Mouse (Mus musculus) midbrain, embryonic 14.5 days (tissue): ENCODE data around the gene Cyb5b. TPM values are rescaled to one million over a fixed set of nuclear protein-coding genes. Genes with fewer than 3 reads are reported as not detected.
"Not testable (repeated sequence)": the region's sequence is repeated elsewhere in the genome, so short reads cannot be mapped to it uniquely, and the experiment has no call there.

Experiments used
- ATAC-seq: fragments of 200-750 bp; cut with Nextera tagmentation; 2 replicates; pipeline ENCODE4 v1.8.0; 2017; ENCODE audit warnings: moderate number of reproducible peaks, moderate library complexity; ENCODE audit not compliant: low FRiP score, low TSS enrichment
- DNase-seq: peaks from one replicate; pipeline ENCODE4 v3.0.0-alpha.2; 2015
- H3K27ac ChIP-seq: fragments of 300-500 bp; sonication (generic); replicated peaks from 2 replicates; pipeline ENCODE4 v1.5.1; 2014; ENCODE audit warnings: mild to moderate bottlenecking, low read depth, low read length, moderate library complexity
- H3K27me3 ChIP-seq: fragments of 300-500 bp; sonication (generic); 2 replicates; pipeline ENCODE4 v1.6.1; 2014; ENCODE audit warnings: low read length, control low read depth, mixed read lengths; ENCODE audit not compliant: control insufficient read depth, insufficient read depth
- H3K36me3 ChIP-seq: fragments of 300-500 bp; sonication (generic); 2 replicates; pipeline ENCODE4 v1.6.1; 2014; ENCODE audit warnings: low read length, control low read depth; ENCODE audit not compliant: control insufficient read depth, insufficient read depth
- H3K4me1 ChIP-seq: fragments of 300-500 bp; sonication (generic); 2 replicates; pipeline ENCODE4 v1.6.1; 2014; ENCODE audit warnings: mild to moderate bottlenecking, antibody characterized with exemption, low read length, control low read depth; ENCODE audit not compliant: control insufficient read depth, insufficient read depth
- H3K4me2 ChIP-seq: fragments of 300-500 bp; sonication (generic); 2 replicates; pipeline ENCODE4 v1.6.1; 2014; ENCODE audit warnings: mild to moderate bottlenecking, low read length, moderate library complexity
- H3K4me3 ChIP-seq: fragments of 300-500 bp; sonication (generic); replicated peaks from 2 replicates; pipeline ENCODE4 v1.5.1; 2014; ENCODE audit warnings: low read depth, low read length
- H3K9ac ChIP-seq: fragments of 300-500 bp; sonication (generic); replicated peaks from 2 replicates; pipeline ENCODE4 v1.6.1; 2014; ENCODE audit warnings: mild to moderate bottlenecking, low read length, moderate library complexity
- H3K9me3 ChIP-seq: fragments of 300-500 bp; sonication (generic); 2 replicates; pipeline ENCODE4 v1.6.1; 2016; ENCODE audit warnings: low read length, control low read depth, mixed read lengths; ENCODE audit not compliant: control insufficient read depth
- WGBS: fragments of 180-500 bp; shearing (Covaris S2); extraction: QIAGEN DNeasy Blood & Tissue Kit; methylation state at CpG from one replicate; pipeline ENCODE4 v1.1.7; 2014; 5-methylcytosine and 5-hydroxymethylcytosine counted together
- polyA plus RNA-seq: library from polyadenylated mRNA; unstranded; fragments of >200 nt; fragmentation: Nextera tagmentation; extraction: Ambion mirVana; gene quantifications from 2 replicates; pipeline ENCODE4 v1.2.1, GENCODE M21; 2014

Gene Cyb5b
- 82.0 and 136 TPM in 2 replicates for polyA plus RNA-seq

- peak; percentile 96 for DNase-seq
- Histone ChIP-seq H3K4me2 (peak within 1 kb of the TSS; percentile 81), H3K4me3 (peak within 1 kb of the TSS; percentile 83), H3K36me3 (peaks cover 23% of the 10 kb centered on the region), H3K9ac (peak within 1 kb of the TSS; percentile 82), H3K27ac (peak within 1 kb of the TSS; percentile 77), H3K27me3 (no peaks in the 10 kb centered on the region), H3K9me3 (no peaks in the 10 kb centered on the region), H3K4me1 (peaks cover 12% of the 10 kb centered on the region)
- under 1% methylated on average over 64 of the region's 65 CpGs for WGBS
- ATAC-seq: peak; percentile 94
Measured at GRCm38 (mm10) chr8:107150404-107151157, at the start of gene Cyb5b. Gene Cyb5b (plus strand): TSS chr8:107150640.

GRCm38 (mm10) chr8:107104547-107104946, 45.9 kb upstream of the Cyb5b start:
- no peaks in the 10 kb centered on the region for H3K9me3 ChIP-seq
- no peaks in the 10 kb centered on the region for H3K4me1 ChIP-seq
- DNase-seq (peak; percentile 87), ATAC-seq (no peak)
- WGBS: 9% methylated on average over 4 of the region's 4 CpGs
- no peak overlapping the region for H3K9ac ChIP-seq
- H3K4me2 ChIP-seq: no peak overlapping the region
- no peak overlapping the region for H3K4me3 ChIP-seq
- no peaks in the 10 kb centered on the region for H3K27me3 ChIP-seq
- no peaks in the 10 kb centered on the region for H3K36me3 ChIP-seq
- H3K27ac ChIP-seq: no peak overlapping the region

GRCm38 (mm10) chr8:107108089-107108488, 42.4 kb upstream of the Cyb5b start:
- not testable (repeated sequence) for H3K9ac ChIP-seq, H3K27me3 ChIP-seq, ATAC-seq, DNase-seq, H3K36me3 ChIP-seq, H3K4me3 ChIP-seq, H3K4me2 ChIP-seq, H3K9me3 ChIP-seq, H3K4me1 ChIP-seq, H3K27ac ChIP-seq
- 94% methylated on average over 5 of the region's 5 CpGs for WGBS

GRCm38 (mm10) chr8:107108978-107109720, 41.3 kb upstream of the Cyb5b start:
- no peak overlapping the region for H3K9ac ChIP-seq
- no peak overlapping the region for H3K4me3 ChIP-seq
- no peaks in the 10 kb centered on the region for H3K36me3 ChIP-seq
- H3K9me3 ChIP-seq: no peaks in the 10 kb centered on the region
- DNase-seq (no peak), ATAC-seq (no peak)
- no peaks in the 10 kb centered on the region for H3K4me1 ChIP-seq
- no peak overlapping the region for H3K4me2 ChIP-seq
- H3K27ac ChIP-seq: no peak overlapping the region
- H3K27me3 ChIP-seq: no peaks in the 10 kb centered on the region
- 68% methylated on average over 23 of the region's 23 CpGs for WGBS

- H3K4me2 ChIP-seq: no peak overlapping the region
- no peaks in the 10 kb centered on the region for H3K27me3 ChIP-seq
- DNase-seq (no peak), ATAC-seq (no peak)
- no peaks in the 10 kb centered on the region for H3K36me3 ChIP-seq
- H3K9ac ChIP-seq: no peak overlapping the region
- no peak overlapping the region for H3K27ac ChIP-seq
- no peaks in the 10 kb centered on the region for H3K4me1 ChIP-seq
- 88% methylated on average over 5 of the region's 5 CpGs for WGBS
- H3K9me3 ChIP-seq: no peaks in the 10 kb centered on the region
- H3K4me3 ChIP-seq: no peak overlapping the region
Measured at GRCm38 (mm10) chr8:107109816-107110435, 40.5 kb upstream of the Cyb5b start.

GRCm38 (mm10) chr8:107110629-107111330, 39.7 kb upstream of the Cyb5b start:
- Histone ChIP-seq H3K9me3 (no peaks in the 10 kb centered on the region), H3K4me2 (no peak overlapping the region), H3K4me3 (no peak overlapping the region), H3K36me3 (no peaks in the 10 kb centered on the region), H3K27me3 (no peaks in the 10 kb centered on the region), H3K27ac (no peak overlapping the region), H3K4me1 (no peaks in the 10 kb centered on the region), H3K9ac (no peak overlapping the region)
- DNase-seq (no peak), ATAC-seq (no peak)
- WGBS: 65% methylated on average over 9 of the region's 9 CpGs

GRCm38 (mm10) chr8:107111340-107112105, 38.9 kb upstream of the Cyb5b start:
- Histone ChIP-seq H3K36me3 (no peaks in the 10 kb centered on the region), H3K4me1 (no peaks in the 10 kb centered on the region), H3K27me3 (no peaks in the 10 kb centered on the region), H3K27ac (no peak overlapping the region), H3K9ac (no peak overlapping the region), H3K4me2 (no peak overlapping the region), H3K4me3 (no peak overlapping the region), H3K9me3 (no peaks in the 10 kb centered on the region)
- DNase-seq (no peak), ATAC-seq (no peak)
- 91% methylated on average over 10 of the region's 11 CpGs for WGBS

- ATAC-seq (no peak), DNase-seq (no peak)
- Histone ChIP-seq H3K9ac (no peak overlapping the region), H3K4me2 (no peak overlapping the region), H3K27me3 (no peaks in the 10 kb centered on the region), H3K4me3 (no peak overlapping the region), H3K9me3 (no peaks in the 10 kb centered on the region), H3K4me1 (no peaks in the 10 kb centered on the region), H3K27ac (no peak overlapping the region), H3K36me3 (no peaks in the 10 kb centered on the region)
- 43% methylated on average over 4 of the region's 4 CpGs for WGBS
Measured at GRCm38 (mm10) chr8:107113209-107113608, 37.2 kb upstream of the Cyb5b start.
